Mouse (Mus musculus) megakaryocyte-erythroid progenitor cell, adult 5 weeks (primary cell): ENCODE data around the gene Slc39a3. TPM values are rescaled to one million over a fixed set of nuclear protein-coding genes. Genes with fewer than 3 reads are reported as not detected.

Source experiments
- polyA plus RNA-seq: library from polyadenylated mRNA; stranded (reverse); fragments of >175 nt; gene quantifications from 2 replicates; pipeline ENCODE4 v1.2.3, GENCODE M21; 2012

Gene Slc39a3
- 8.5 and 9.1 TPM in 2 replicates for polyA plus RNA-seq

GRCm38 (mm10) chr10:81036988-81037580 is at the start of gene Slc39a3:
Gene Slc39a3 (minus strand): TSS chr10:81037426.

GRCm38 (mm10) chr10:81069836-81070235 is 32.6 kb upstream of the Slc39a3 start, which contains the start of gene Thop1:
Gene Thop1 (plus strand): TSS chr10:81070035.

GRCm38 (mm10) chr10:81059603-81060543 is 22.6 kb upstream of the Slc39a3 start, which contains the start of gene Sgta:
Gene Sgta (minus strand): TSS chr10:81060181.

DNA sequence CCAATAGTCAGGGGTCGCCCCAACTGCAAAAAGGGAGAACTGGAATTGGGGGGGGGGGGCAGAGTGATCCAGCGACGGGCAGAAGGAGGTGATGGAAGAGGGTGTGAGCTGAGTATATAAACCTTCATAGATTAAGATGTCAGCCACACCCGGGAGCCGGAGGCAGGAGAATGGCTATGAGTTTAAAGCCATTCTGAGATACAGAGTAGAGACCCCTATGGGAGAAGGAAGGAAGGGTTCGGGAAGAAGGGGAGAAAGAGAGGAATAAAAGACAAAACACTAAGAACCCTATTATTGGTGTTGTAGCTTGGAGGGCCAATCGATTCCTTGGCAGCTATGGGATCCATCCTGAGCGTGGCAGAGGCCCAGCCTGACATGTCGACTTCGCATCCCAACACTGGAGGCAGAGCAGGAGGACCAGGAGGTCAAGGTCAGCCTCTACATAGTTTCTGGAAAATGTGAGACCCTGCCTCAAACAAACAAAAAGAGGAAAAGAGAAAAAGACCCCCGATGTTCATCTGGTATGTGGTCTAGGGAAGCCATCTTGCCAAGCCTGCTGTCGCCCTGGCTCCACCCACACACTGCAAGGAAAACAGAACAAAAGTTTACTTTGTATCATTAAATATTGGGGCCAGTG is 11.5 kb downstream of the Slc39a3 start, which contains the start of gene Diras1:
Gene Diras1, minus strand, starts transcription at position 24 of the 637 bp plus-strand sequence.

GRCm38 (mm10) chr10:81014393-81015384 is 22.5 kb downstream of the Slc39a3 start, which contains the start of gene Gng7:
Gene Gng7 (minus strand): TSS chr10:81014945.

Other genes starting within 250 kb of the Slc39a3 start
- 664 and 723 TPM in 2 replicates for gene Sf3a2, start 239.2 kb downstream of the Slc39a3 start, polyA plus RNA-seq
- 278 and 319 TPM in 2 replicates for gene Plekhj1, start 238.8 kb downstream of the Slc39a3 start, polyA plus RNA-seq
- 2.5 and 3.9 TPM in 2 replicates for gene Amh, start 232.2 kb downstream of the Slc39a3 start, polyA plus RNA-seq
- 0.26 and 2.1 TPM in 2 replicates for gene Jsrp1, start 223.9 kb downstream of the Slc39a3 start, polyA plus RNA-seq
- gene Oaz1, start 210.8 kb downstream of the Slc39a3 start, polyA plus RNA-seq = 4,386 and 4,591 TPM in 2 replicates
- 0.05 and 0.24 TPM in 2 replicates for gene Lingo3, start 193.4 kb downstream of the Slc39a3 start, polyA plus RNA-seq
- gene Lsm7, start 182.2 kb downstream of the Slc39a3 start, polyA plus RNA-seq = 214 and 288 TPM in 2 replicates
- gene Sppl2b, start 182.2 kb downstream of the Slc39a3 start, polyA plus RNA-seq = 109 and 110 TPM in 2 replicates
- 0.01 and 0.02 TPM in 2 replicates for gene Tmprss9, start 165.6 kb downstream of the Slc39a3 start, polyA plus RNA-seq
- 320 and 356 TPM in 2 replicates for gene Timm13, start 136.5 kb downstream of the Slc39a3 start, polyA plus RNA-seq
- 66.5 and 79.9 TPM in 2 replicates for gene Lmnb2, start 119.2 kb downstream of the Slc39a3 start, polyA plus RNA-seq
- gene Gadd45b, start 107.4 kb downstream of the Slc39a3 start, polyA plus RNA-seq = 115 and 126 TPM in 2 replicates
- gene Gng7, start 22.5 kb downstream of the Slc39a3 start, polyA plus RNA-seq = 0.65 and 0.67 TPM in 2 replicates
- gene Diras1, start 11.8 kb downstream of the Slc39a3 start, polyA plus RNA-seq = 0.02 TPM in 1 of 2 replicates, not detected in the other
- 180 and 187 TPM in 2 replicates for gene Sgta, start 22.8 kb upstream of the Slc39a3 start, polyA plus RNA-seq
- gene Thop1, start 32.6 kb upstream of the Slc39a3 start, polyA plus RNA-seq = 82.5 and 89.0 TPM in 2 replicates
- gene Creb3l3, start 61.4 kb upstream of the Slc39a3 start, polyA plus RNA-seq = 0.54 and 0.71 TPM in 2 replicates
- gene Map2k2, start 68.5 kb upstream of the Slc39a3 start, polyA plus RNA-seq = 414 and 429 TPM in 2 replicates
- gene Zbtb7a, start 97.8 kb upstream of the Slc39a3 start, polyA plus RNA-seq = 140 and 145 TPM in 2 replicates
- 42.4 and 50.2 TPM in 2 replicates for gene Pias4, start 130.5 kb upstream of the Slc39a3 start, polyA plus RNA-seq
- gene Eef2, start 139.2 kb upstream of the Slc39a3 start, polyA plus RNA-seq = 2,457 and 2,760 TPM in 2 replicates
- gene Dapk3, start 145.6 kb upstream of the Slc39a3 start, polyA plus RNA-seq = 87.1 and 87.3 TPM in 2 replicates
- not detected in 2 replicates for gene 4930442H23Rik, start 146.4 kb upstream of the Slc39a3 start, polyA plus RNA-seq
- not detected in 2 replicates for gene Nmrk2, start 164.6 kb upstream of the Slc39a3 start, polyA plus RNA-seq
- gene Atcay, start 193.4 kb upstream of the Slc39a3 start, polyA plus RNA-seq = 0.06 TPM in 1 of 2 replicates, not detected in the other
- gene Zfr2, start 195.7 kb upstream of the Slc39a3 start, polyA plus RNA-seq = 0.35 and 0.63 TPM in 2 replicates
- 66.6 and 73.6 TPM in 2 replicates for gene Matk, start 215.5 kb upstream of the Slc39a3 start, polyA plus RNA-seq
- 478 and 479 TPM in 2 replicates for gene Mrpl54, start 229.5 kb upstream of the Slc39a3 start, polyA plus RNA-seq
- 99.2 and 99.9 TPM in 2 replicates for gene Apba3, start 229.5 kb upstream of the Slc39a3 start, polyA plus RNA-seq